Mouse (Mus musculus) adipocyte (in vitro differentiated cells): ENCODE results near the gene Gm28308.

Source experiments
- DNase-seq: peaks from one replicate; pipeline ENCODE4 v3.0.0-alpha.2; 2016; ENCODE audit warnings: low spot score

Gm28308 gene

DNA sequence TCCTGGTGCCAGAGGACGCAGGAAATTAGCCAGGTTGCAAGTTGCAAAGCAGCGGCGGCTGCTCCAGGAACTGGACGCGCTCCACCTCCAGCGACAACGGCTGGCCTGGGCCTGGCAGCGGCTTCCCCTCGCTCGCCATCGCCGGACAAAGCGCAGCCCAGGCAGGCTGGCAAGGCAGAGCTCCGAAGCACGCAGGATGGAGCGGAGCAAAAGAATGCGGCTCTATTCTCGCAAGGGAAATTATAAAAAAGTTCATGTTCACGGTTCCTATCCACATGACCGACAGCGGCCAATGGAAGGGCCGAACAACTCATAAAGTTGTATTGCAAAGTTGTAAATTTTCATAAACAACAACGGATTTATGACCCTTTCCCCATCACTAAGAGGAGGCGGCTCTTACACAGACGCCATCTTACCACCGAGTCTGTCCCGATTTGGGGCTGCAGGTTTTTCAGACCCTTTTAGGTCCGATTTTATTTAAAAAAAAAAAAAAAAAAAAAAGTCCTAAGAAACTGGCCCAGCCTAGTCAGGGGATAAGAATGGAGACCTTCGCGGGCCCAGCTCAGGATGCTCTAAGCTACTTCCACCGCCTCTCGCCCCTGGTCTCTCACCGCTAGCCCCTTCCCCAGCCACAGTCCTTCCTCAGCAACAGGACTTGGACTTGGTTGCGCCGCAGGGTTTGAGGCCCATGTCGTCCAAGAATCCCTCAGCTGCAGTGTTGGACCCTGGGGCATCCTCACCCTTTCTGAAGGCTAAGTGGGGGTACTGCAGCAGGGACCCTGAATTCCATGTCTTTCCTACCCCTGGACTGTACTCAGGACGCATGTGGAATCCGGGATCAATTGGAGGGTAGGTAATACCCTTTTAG lies at the start of gene Gm28308, which contains the start of gene Hoxa3:
TSS of gene Gm28308 (minus strand) at position 221 of the 868 bp plus-strand sequence.
TSS of gene Hoxa3 (minus strand) at position 218 of the 868 bp plus-strand sequence.
- peak; percentile 91 for DNase-seq

DNA sequence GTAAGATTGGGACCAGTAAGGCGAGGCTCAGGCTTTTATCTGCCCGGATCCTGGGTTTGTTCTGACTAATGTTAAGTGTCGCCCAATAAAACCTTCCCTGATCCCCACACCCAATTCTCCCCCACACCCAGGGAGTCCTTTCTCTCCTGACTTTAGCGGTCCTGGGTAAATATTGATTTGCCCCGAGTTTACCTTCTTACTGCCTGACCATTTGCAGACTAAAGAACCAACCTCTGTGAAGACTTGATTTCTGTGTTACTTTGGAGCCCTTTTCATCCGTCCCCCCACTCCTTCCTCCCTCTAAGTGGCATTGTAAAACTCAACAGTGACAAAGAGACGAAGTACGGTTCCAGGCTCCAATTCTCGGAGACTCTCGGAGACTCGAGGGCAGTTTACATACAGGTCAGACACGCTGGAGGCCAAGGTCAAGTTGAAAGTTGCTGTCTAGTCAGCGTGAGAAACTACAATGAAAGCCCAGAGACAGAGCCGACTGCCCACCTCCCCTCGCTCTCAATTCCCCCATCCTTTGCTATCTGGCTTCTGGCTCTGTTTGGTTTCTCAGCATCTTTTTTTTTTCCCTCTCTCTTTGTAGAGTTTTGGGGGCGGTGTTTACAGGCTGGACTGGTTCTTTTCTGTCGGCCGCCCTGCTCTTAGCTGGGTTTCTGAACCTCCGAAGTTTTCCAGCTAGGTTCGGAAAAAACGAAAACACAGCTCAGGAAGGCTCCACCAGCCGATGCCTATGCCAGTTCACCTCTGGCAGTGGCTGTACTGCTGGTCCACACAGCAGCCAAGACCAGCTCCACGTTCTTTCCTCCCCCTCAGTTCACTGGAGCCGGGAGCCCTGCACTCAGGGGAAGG lies 49.6 kb upstream of the Gm28308 start:
- DNase-seq: no peak

DNA sequence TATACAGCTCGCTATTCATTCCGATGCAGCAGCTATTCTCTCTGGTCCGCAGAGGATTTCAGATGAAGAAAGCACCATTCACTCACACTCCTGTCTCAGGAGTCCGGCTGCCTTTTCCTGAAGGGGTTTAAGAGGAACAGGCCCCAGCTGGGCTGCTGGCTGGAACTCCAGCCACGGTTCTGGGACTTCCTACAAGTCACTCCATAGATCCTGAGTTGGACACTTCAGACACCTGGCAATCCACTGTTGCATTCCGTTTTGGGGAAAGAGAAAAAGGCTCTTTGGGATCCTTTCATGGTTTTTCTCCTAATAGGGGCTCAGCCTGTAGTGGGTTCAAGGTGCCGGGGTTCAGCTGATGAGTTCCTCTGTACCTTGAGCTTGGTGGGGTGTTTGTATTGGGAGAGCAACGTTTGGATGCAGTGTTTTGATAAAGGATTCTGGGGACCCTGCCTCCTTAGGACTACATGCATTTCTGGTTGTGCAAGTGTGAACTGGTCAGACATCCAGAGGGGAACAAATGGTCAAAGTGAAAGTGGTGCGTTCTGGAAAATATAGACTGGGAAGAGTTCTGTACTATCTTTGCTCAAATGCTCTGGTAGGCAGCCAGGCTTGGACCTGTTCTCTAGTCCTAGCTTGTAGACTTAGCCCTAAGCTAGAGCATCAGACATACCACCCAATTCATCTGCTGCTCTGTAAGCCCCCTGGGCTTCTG lies 48.8 kb upstream of the Gm28308 start:
- no peak for DNase-seq

DNA sequence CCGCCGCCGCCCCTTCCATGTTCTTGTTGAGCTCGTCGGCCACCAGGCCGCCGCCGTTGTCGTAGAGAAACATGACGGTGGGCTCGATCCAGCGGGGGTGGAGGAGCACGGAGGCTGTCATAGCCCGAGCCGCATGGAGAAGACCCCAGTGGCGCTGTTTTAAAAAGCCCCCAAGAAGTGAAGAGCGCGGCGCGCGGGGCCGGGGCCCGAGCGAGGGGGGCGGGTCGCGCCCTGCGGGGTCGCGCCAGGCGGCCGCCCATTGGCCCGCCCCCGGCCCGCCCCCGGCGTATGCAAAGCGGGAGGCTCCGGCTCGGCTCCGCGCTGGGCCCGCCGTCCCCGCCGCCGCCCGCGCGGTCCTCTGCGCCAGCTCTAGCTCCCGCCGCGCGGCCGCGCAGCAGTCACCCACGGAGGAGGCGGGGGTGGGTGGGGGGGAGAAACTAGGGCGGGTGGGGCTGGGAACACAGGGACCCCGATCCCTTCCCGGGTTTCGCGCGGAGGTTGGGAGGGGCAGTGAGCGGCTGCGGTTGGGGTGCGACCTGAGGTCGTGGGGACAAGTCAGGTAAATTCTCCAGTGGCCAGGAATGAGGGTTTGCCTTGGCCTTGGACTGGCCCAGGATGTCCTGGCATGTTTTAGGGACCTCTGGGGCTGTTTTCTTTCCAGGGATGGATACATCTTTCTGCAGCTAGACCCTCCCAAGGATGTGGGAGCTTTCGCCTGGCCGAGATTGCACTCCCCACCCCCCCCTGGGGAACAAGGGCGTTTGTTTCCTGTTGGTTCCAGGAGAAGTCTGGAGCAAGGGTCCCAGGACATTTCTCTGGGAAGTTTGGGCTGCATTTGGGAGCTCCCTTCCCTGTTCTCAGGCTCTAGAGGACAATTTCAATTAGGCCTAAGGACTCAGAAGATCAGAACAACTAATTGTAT lies 47.8 kb upstream of the Gm28308 start, which contains the start of gene Hoxa13:
TSS of gene Hoxa13 (minus strand) at position 227 of the 922 bp plus-strand sequence.
- no peak for DNase-seq

DNA sequence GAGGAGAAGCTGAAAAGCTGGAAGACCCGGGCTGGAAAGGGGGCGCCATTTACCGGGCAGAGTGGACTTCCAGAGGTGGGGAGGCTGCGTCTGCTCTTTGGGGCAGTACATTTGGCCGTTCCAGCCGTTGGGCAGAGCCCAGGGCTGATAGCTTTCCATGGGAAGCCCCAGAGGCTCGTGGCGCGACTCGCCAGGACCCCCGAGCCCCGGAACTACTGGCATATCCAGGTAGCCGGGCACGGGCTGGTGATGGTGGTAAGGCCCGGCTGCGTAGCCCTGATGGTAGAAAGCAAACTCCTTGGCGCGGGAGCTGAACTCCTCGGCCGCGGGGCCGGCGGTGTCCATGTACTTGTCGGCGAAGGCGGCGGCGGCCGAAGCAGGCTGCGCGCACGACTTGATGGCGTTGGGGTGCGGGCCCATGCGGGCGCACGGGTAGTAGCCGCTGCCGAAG lies 46.7 kb upstream of the Gm28308 start:
- no peak for DNase-seq

DNA sequence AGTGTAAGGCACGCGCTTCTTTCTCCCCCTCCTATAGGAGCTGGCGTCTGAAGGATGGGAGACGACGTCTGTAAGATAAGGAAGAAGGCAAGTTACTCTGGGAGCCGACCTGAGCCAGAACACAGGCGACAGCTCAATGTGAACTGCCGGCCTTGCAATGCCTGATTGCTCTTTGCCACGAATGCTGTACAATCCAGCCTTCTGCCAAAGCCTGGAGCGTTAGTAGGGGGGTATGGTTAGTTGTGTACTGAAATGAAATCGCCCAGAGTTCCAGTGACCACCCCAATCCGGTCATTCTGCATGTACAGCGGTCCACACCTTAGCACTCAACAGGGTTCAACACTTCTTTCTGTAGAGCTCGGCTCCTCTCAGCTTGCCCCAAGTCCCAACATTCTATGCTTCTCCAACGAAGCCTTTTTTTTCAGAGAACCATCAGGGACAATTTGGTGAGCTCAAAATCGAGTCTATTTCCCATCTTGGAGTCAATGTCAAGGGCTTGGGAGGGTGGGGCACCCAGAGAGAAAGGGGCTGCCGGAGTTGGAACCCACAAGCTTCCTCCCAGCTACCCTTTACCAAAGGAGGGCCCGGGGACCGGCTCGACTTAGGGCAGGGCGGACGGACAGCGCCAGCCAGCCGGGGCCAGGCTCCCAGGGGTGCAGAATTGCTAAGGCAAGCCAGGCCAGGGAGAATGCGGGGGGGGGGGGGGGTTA lies 46.1 kb upstream of the Gm28308 start:
- DNase-seq: no peak

DNA sequence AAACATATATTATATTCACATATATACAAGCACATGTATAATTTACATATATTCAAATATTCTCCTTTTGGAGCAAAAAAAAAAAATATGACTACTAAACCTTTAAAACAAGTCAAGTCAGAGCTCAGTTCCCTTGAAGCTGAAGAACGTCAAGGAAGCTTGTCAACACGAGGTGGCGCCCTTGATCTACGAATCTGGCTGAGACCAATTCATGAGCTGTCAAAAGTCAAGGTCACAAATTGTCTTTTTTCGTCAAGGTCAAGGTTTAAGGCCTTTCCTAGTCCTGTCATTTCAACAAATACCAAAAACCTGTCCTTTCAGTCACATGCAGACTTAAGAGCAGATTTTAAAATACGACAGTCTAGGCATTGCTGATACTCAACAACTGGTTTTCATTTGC lies 43.8 kb upstream of the Gm28308 start:
- DNase-seq: peak; percentile 90

DNA sequence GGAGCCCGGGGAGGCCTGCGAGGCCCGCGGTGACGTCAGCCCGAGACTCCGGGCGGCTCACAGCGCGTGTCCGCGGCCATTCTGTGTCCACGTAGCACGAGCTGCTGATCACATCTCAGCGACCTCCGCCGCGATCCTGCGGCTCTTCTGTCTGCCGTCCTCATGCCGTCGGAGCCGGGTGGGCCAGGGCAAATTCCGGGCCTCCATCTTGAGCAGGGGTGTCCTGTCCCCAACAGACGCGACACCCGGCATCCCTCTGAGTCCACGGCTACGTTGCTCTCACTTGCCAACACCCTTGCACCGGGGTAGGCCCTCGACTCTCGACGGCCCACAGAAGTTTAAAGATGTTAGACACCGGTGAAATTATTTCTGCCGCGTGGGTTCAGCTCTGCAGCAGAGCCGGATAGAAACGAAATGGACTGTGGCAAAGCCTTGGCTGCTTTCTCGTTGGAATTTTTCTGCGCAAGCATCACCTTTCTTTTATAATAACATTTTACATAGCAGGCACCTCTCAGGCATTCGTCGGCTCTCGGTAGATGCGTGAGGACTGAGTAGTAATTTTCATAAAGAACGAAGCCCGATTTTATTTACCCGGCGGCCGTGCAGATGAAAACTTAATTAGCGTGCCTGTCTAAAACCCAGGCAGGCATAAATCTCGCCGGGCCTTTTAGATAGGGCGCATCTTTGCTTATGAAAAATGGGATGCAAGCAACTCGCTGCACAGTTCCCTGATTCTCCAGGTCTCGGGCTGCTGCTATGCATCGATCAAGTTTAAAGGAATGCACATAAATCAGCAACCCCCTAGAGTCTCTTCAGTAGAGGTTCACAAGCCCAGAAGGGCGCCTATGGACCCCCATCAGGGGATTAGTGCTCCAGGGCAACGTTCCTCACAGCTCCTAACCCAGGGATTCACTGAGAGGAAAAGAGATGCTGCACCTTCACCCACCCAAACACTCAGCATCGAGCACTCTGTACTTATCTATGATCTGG lies 40.7 kb upstream of the Gm28308 start:
- DNase-seq: no peak

DNA sequence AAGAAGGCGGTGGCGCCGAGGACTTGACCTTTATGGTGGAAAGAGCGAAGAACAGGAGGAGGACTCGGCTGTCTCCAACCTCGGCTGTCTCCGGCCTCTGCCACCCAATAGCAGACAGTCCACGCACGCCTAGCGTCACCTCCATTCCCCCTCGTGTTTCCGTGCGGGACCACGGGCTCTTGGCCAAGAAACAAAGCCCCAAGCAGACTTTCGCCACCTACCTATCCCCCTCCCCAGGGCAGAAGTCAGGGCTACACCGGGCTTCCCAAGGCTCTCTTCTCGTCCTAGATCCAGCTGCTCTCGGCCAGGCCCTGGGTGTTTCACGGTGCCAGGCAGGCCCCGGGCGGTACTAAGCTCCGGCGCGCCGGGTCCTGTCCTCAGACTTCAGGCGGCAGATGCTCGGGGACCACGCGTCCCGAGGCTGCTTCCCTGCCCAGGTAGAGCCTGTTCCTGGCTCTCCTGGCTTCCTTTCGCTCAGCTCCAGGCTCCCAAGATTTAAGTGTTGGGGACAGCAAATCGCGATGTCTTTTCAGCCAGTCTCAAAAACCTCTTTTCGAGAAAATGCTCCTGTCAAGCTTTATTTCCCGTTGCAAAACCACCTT lies 39.7 kb upstream of the Gm28308 start:
- DNase-seq: no peak

DNA sequence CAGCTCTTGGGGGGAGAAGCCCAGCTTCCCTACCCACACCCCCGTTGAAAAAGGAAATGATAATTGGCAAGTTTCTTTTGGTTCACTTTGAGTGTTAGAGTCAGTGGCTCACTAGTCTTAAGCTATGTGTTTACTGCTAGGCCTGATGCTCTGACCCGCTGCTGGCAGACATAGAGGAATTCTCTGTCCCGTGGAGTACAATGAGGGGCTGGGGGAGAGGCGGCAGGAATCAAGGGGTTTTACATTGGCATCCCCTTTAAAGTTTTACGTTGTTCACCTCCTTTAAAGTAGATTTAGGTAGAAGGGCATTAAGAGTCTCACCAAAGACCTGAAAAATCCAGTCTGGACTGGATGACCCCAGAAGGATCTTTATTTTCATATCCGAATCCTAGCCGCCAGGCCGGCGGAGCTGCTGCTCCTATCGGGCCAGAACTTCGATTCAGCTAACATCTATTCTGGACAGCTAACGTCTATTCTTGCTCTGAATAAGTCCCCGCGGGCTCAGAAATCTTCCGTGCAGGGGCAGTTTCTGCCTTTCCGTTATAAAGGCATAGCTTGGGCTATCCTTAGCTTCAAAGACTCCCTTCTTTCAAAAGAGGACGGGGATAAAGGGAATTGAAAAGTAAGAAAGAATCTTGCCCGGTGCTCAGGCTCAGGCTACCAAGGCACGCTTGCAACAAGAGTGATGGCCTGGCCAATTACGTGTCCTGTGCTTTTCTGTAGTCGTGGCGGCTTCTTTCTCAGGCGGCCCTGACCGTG lies 39.1 kb upstream of the Gm28308 start:
- no peak for DNase-seq

DNA sequence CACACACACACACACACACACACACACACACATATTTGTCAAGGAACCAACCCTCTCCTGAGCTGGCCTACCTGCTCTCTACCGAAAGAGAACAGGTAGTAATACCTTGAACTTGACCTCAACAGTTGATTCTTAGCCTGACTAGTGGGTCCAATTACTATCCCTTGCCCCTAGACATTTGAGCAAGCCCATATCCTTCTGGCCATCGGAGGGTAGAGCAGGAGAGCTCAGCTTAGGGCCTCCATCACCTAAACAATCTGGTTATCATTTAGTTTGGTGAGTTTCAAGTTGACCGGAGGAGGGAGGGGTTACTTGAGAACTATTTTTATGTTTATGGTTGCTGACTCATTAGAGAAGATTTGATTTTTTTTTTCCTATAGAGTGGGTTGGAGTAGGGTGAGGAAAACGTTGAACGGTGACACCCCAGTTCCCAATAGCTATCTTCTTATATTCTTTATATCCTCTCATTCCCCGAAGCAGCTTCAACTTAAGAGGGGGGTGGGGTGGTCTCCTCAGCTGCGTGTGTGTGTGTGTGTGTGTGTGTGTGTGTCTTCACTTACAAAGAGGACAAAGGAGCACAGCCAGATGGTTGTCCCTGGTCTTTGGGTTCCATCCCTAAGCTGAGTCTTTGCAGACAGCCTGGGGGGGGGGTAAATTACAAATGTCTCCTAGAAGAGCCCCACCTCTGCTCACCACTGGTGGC lies 38.2 kb upstream of the Gm28308 start:
- no peak for DNase-seq

DNA sequence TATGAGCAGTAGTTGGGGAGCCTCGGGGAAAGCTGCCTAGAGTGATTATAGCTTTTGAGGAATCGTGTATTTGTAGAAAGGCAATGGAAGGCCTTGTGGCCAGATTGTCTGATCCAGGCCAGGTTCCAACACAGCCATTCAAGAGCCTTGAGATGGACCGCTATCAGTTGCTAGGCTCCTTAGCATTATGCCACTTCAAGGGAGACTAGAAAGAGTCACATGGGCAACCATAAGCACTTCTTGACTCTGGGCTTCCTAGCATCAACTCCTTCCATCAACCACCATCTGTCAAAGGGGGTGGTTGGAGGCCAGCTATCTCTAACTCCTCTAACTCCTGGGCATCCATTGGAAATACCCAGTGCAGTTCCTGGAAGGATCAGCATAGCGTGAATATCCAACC lies 36.7 kb upstream of the Gm28308 start:
- DNase-seq: no peak

DNA sequence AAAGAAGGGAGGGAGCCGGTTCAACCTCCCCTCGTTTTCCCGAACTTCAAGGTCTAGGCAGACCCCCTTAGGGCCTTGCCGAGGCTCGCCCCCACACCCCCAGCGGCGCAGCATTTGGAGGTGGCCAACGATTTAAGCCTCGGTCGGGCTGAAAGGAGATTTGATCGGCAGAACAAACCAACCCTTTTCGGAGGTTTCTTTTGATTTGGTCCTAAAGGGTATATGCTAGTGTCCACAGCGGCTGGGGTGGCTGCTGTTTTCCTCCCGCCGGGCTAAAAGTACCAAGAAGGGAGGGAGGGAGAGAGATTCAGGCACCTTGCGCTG lies 36.2 kb upstream of the Gm28308 start:
- DNase-seq: no peak

DNA sequence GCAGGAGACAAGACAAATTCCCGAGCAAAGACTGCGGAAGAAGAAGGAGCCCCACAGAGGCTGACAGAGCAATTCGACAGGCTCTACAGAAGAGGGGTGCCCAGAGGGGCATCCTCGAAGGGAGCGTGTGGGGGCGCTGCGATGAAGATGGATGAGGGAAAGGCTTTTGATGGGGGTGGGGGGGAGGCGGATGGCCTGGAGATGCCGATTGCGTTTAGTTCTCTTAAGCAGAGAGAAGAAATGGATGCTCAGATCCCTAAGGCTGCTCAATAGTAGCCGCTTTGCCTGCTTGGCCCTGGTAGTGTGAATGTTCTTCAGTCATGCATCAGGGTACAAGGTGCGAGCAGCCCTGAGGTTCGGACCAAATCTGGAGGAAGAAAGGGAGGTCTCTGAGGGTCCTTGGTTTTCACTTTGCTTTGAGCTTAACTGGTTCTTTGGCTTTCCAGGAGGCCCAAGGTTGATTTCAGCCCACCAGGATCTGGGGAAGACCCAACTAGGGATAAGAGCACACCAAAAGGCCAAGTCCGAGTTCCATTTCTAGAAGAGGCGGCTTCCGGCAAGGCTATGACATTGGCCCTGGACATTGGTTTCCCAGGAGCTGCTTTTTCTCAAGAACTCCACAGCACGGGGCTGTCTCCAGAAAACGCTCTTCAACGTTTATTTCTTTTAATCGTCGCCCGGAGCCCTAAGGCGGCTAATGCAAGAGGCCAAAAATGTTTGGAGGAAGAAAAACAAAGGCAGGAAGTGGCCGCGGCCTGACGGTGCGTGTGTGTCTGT lies 35.7 kb upstream of the Gm28308 start:
- DNase-seq: no peak

DNA sequence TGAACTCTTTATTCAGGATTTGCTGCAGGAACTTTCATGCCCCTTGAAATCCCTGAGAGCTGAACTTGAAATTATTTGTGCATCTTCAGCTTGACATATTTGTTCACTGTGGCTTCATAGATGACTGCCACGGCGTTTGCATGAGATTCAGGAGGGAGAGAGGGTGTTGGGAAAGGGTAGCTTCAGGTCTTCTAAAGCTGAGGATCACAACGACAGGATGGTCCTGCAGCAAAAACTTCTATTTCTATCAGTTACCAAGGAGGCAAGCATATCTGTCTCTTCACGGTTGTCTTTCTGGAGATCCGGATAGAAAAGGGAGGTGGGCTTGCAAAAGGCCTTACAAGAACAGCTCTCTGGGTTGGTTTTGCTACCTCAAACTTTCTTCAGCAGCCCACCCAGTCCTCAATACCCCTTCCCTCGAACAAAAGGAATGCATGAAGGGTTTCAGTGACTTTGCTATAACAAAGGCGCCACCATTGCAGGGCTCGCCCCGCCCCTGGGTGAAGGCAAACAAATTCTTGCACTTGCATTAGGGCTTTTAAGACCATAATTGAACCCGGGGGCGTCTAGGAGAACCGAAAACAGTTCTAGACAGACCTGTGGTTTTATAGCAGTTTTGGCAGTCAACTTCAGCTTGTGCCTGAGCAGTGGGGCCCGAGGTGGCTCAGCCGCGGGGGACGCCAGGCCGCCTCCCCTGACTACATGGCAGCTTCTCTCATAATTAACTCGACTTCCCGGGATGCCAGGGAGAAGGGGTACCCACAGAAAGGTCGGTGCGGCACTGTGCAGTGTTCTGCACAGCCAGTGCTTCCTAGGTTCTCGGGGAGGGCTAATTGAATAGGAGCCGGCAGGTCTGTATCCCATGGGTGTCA lies 34.9 kb upstream of the Gm28308 start:
- DNase-seq: no peak

DNA sequence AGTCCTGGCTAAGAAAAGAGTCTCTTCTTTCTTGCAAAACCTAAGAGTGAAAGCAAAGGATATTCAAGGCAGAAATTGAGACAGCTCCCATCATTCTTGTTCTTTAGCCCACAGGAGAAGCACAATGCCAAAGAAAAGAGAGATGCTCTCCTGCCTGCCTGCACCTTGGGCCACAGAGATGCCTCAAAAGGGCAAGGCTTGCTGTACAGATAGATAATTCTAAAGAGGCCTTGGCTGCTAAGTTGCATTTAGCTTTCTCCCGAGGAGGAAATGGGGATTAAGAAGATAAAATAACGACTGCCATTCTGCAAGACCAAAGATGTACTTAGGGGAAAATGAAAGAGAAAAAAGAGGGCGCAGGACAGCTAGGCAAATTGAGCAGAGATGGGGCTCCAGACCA lies 33.8 kb upstream of the Gm28308 start:
- DNase-seq: no peak
